Mouse (Mus musculus) embryonic facial prominence, embryonic 12.5 days (tissue): ENCODE measurements around the gene Gm26620. TPM values are rescaled to one million over a fixed set of nuclear protein-coding genes. Genes with fewer than 3 reads are reported as not detected.

Experiments
- polyA plus RNA-seq: library from polyadenylated mRNA; unstranded; fragments of >200 nt; fragmentation: Nextera tagmentation; extraction: Ambion mirVana; gene quantifications from 2 replicates; pipeline ENCODE4 v1.2.1, GENCODE M21; 2016

The Gm26620 gene
- polyA plus RNA-seq, 1 experiment from 2014 or later: not detected

Other genes starting within 250 kb of the Gm26620 start
- gene Olfml2b, start 240.5 kb upstream of the Gm26620 start, polyA plus RNA-seq: 12.8 and 13.6 TPM in 2 replicates
- 9.1 TPM in 2 replicates for gene Atf6, start 17.3 kb upstream of the Gm26620 start, polyA plus RNA-seq
- gene Dusp12, start 475 bp downstream of the Gm26620 start, polyA plus RNA-seq: 44.9 and 48.9 TPM in 2 replicates
- not detected in 2 replicates for gene Fcrlb, start 27.9 kb downstream of the Gm26620 start, polyA plus RNA-seq
- gene Fcrla, start 42.5 kb downstream of the Gm26620 start, polyA plus RNA-seq: not detected in 2 replicates
- 0.32 and 0.38 TPM in 2 replicates for gene Fcgr2b, start 91.5 kb downstream of the Gm26620 start, polyA plus RNA-seq
- 0.13 TPM in 1 of 2 replicates, not detected in the other for gene Fcgr4, start 133.9 kb downstream of the Gm26620 start, polyA plus RNA-seq
- gene Fcgr3, start 179.9 kb downstream of the Gm26620 start, polyA plus RNA-seq: 6.0 and 6.5 TPM in 2 replicates
- gene Cfap126, start 228.9 kb downstream of the Gm26620 start, polyA plus RNA-seq: 1.4 and 1.8 TPM in 2 replicates